ENCODE assay signal across 19 mouse cellular contexts in genomic region chr16:97977277-97977676, GRCm38 (mm10). TPM values are rescaled to one million over a fixed set of nuclear protein-coding genes. Genes with fewer than 3 reads are reported as not detected.
DNase-seq lines count a peak whose midpoint lies in the region; ATAC-seq and TF ChIP-seq lines count a peak whose summit lies in the region.
"Had no signal": no experiment of that assay in that cellular context is flagged by ENCODE, and none has a peak within 500 bp of the region (broad histone marks: within the 10 kb centered on the region; RNA-seq: fewer than 3 reads in every experiment).

No protein-coding gene starts in this region.

- 26% methylated on average over 1 of the region's 1 CpGs for WGBS in liver, embryonic 15.5 days (ENCODE audit: insufficient replicate concordance)
- 92% methylated on average over 1 of the region's 1 CpGs for WGBS in midbrain, embryonic 15.5 days
- WGBS in midbrain, postnatal 0 days, result 64% methylated on average over 1 of the region's 1 CpGs

- H3K36me3 ChIP-seq in liver, embryonic 15.5 days (replicated peaks), result no peaks in the 10 kb centered on the region
- H3K36me3 ChIP-seq in midbrain, embryonic 15.5 days (replicated peaks), result no peaks in the 10 kb centered on the region
- no peaks in the 10 kb centered on the region for H3K36me3 ChIP-seq in midbrain, postnatal 0 days (ENCODE audit: insufficient read depth, low read length)
- H3K36me3 ChIP-seq: embryonic facial prominence, embryonic 12.5 days; heart, embryonic 12.5 days; hindbrain, embryonic 15.5 days had no signal

- no peak overlapping the region for H3K9ac ChIP-seq in liver, embryonic 15.5 days
- no peak overlapping the region for H3K9ac ChIP-seq in midbrain, embryonic 15.5 days
- no peak overlapping the region for H3K9ac ChIP-seq in midbrain, postnatal 0 days (replicated peaks; ENCODE audit: low read length, poor library complexity, severe bottlenecking)
- H3K9ac ChIP-seq: embryonic facial prominence, embryonic 12.5 days; forebrain, embryonic 13.5 days; forebrain, postnatal 0 days; heart, embryonic 12.5 days; hindbrain, embryonic 15.5 days had no signal

- H3K4me1 ChIP-seq in liver, embryonic 15.5 days (replicated peaks), result peaks cover 16% of the 10 kb centered on the region
- H3K4me1 ChIP-seq in midbrain, embryonic 15.5 days, result no peaks in the 10 kb centered on the region
- H3K4me1 ChIP-seq in midbrain, postnatal 0 days (ENCODE audit: insufficient read depth, low read length), result no peaks in the 10 kb centered on the region
- H3K4me1 ChIP-seq: embryonic facial prominence, embryonic 12.5 days; forebrain, embryonic 13.5 days; heart, embryonic 12.5 days; hindbrain, embryonic 15.5 days had no signal

- H3K4me3 ChIP-seq in liver, embryonic 15.5 days (replicated peaks), result no peak overlapping the region
- H3K4me3 ChIP-seq in midbrain, embryonic 15.5 days, result no peak overlapping the region
- no peak overlapping the region for H3K4me3 ChIP-seq in midbrain, postnatal 0 days (ENCODE audit: low read depth, low read length)
- H3K4me3 ChIP-seq: embryonic facial prominence, embryonic 12.5 days; forebrain, embryonic 13.5 days; gastrocnemius, adult 2 months; heart, embryonic 12.5 days; hindbrain, embryonic 15.5 days had no signal

- H3K27ac ChIP-seq in liver, embryonic 15.5 days (replicated peaks), result peak overlapping the region; percentile 41
- H3K27ac ChIP-seq in midbrain, embryonic 15.5 days, result no peak overlapping the region
- no peak overlapping the region for H3K27ac ChIP-seq in midbrain, postnatal 0 days (ENCODE audit: low read depth, low read length)
- H3K27ac ChIP-seq: embryonic facial prominence, embryonic 12.5 days; forebrain, embryonic 13.5 days; gastrocnemius, adult 2 months; hindbrain, embryonic 15.5 days had no signal

- DNase-seq in frontal cortex, adult 2 months (ENCODE audit: extremely low spot score in 1 of 2, low spot score in 1 of 2), result no peak
- DNase-seq in midbrain, postnatal 0 days (ENCODE audit: low spot score), result no peak
- no peak for DNase-seq in lung, postnatal 25 days (ENCODE audit: low spot score)
- DNase-seq: adrenal gland, adult 8-10 months; cerebellum, adult 18-20 months; cerebellum, adult 9-11 months; cerebellum, postnatal 36 days; forebrain, postnatal 0 days; gastrocnemius, adult 2 months; gastrocnemius, postnatal 25 days had no signal

- no peaks in the 10 kb centered on the region for H3K9me3 ChIP-seq in liver, embryonic 15.5 days (replicated peaks)
- no peaks in the 10 kb centered on the region for H3K9me3 ChIP-seq in midbrain, embryonic 15.5 days
- no peaks in the 10 kb centered on the region for H3K9me3 ChIP-seq in midbrain, postnatal 0 days (ENCODE audit: low read length)
- H3K9me3 ChIP-seq: embryonic facial prominence, embryonic 12.5 days; forebrain, embryonic 13.5 days; heart, embryonic 12.5 days; hindbrain, embryonic 15.5 days had no signal

- no peaks in the 10 kb centered on the region for H3K27me3 ChIP-seq in liver, embryonic 15.5 days
- H3K27me3 ChIP-seq in midbrain, embryonic 15.5 days (replicated peaks), result no peaks in the 10 kb centered on the region
- no peaks in the 10 kb centered on the region for H3K27me3 ChIP-seq in midbrain, postnatal 0 days (ENCODE audit: insufficient read depth, low read length)
- H3K27me3 ChIP-seq: embryonic facial prominence, embryonic 12.5 days; forebrain, embryonic 13.5 days; heart, embryonic 12.5 days; hindbrain, embryonic 15.5 days had no signal

- no peak overlapping the region for H3K4me2 ChIP-seq in liver, embryonic 15.5 days
- H3K4me2 ChIP-seq in midbrain, embryonic 15.5 days, result no peak overlapping the region
- H3K4me2 ChIP-seq in midbrain, postnatal 0 days (ENCODE audit: low read depth, low read length, poor library complexity, severe bottlenecking), result no peak overlapping the region
- H3K4me2 ChIP-seq: embryonic facial prominence, embryonic 12.5 days; forebrain, embryonic 13.5 days; heart, embryonic 12.5 days; hindbrain, embryonic 15.5 days had no signal

- no peak for TF ChIP-seq CTCF in midbrain, postnatal 0 days (IDR thresholded peaks at IDR 0.05)

- ATAC-seq in common myeloid progenitor, adult 5-6 weeks (replicated peaks; ENCODE audit: low read depth, poor library complexity, severe bottlenecking), result peak; percentile 81; the same call in 1 of the 2 replicates
- ATAC-seq in hematopoietic stem cell, adult 5-6 weeks (replicated peaks in 1 of 2; ENCODE audit: insufficient read depth in 1 of 2, low FRiP score in 2 of 2, low TSS enrichment in 1 of 2, low read depth in 1 of 2, poor library complexity in 2 of 2, severe bottlenecking in 2 of 2), result peak; percentile 17 to 21; a peak in 2 of 4 replicates
- ATAC-seq in liver, embryonic 15.5 days (ENCODE audit: insufficient read depth), result peak; percentile 86
- ATAC-seq in megakaryocyte progenitor cell, adult 5-6 weeks (replicated peaks; ENCODE audit: poor library complexity), result peak; percentile 97
- ATAC-seq in midbrain, embryonic 15.5 days (replicated peaks), result no peak
- no peak for ATAC-seq in midbrain, postnatal 0 days (ENCODE audit: low FRiP score)
- ATAC-seq: forebrain, embryonic 13.5 days; forebrain, postnatal 0 days had no signal

RNA-seq across cellular contexts. Expression of gene Zbtb21, which starts 14.9 kb away (rescaled TPM):
- 14.7 and 20.9 TPM in 2 replicates for total RNA-seq in common myeloid progenitor, adult 5-6 weeks (2017)
- total RNA-seq in hematopoietic stem cell, adult 5-6 weeks (2017), result 18.4 and 32.8 TPM in 2 replicates
- 3.3 and 3.8 TPM in 2 replicates for polyA plus RNA-seq in liver, embryonic 15.5 days (2015; fragmentation: Nextera tagmentation; extraction: Ambion mirVana)
- total RNA-seq in megakaryocyte progenitor cell, adult 5-6 weeks (2015), result 9.9 and 18.3 TPM in 2 replicates
- total RNA-seq in megakaryocyte progenitor cell, adult 5-6 weeks (2017), result 12.0 and 16.8 TPM in 2 replicates
- polyA plus RNA-seq in midbrain, embryonic 15.5 days (2015; fragmentation: Nextera tagmentation; extraction: Ambion mirVana), result 12.7 and 14.9 TPM in 2 replicates
- 16.3 and 18.2 TPM in 2 replicates for polyA plus RNA-seq in frontal cortex, adult 2 months (2012; rRNA removed)
- 30.5 and 40.9 TPM in 2 replicates for total RNA-seq in midbrain, postnatal 0 days (2014; rRNA removed)
- polyA plus RNA-seq in midbrain, postnatal 0 days (2015; fragmentation: Nextera tagmentation; extraction: Ambion mirVana), result 9.4 and 9.5 TPM in 2 replicates

RNA-seq across cellular contexts. Expression of gene C2cd2, which starts 14.9 kb away (rescaled TPM):
- total RNA-seq in common myeloid progenitor, adult 5-6 weeks (2017), result 20.3 and 29.3 TPM in 2 replicates
- total RNA-seq in hematopoietic stem cell, adult 5-6 weeks (2017), result 14.0 and 25.9 TPM in 2 replicates
- polyA plus RNA-seq in liver, embryonic 15.5 days (2015; fragmentation: Nextera tagmentation; extraction: Ambion mirVana), result 5.5 and 6.0 TPM in 2 replicates
- total RNA-seq in megakaryocyte progenitor cell, adult 5-6 weeks (2015), result 9.8 and 14.1 TPM in 2 replicates
- 17.7 and 21.5 TPM in 2 replicates for total RNA-seq in megakaryocyte progenitor cell, adult 5-6 weeks (2017)
- polyA plus RNA-seq in midbrain, embryonic 15.5 days (2015; fragmentation: Nextera tagmentation; extraction: Ambion mirVana), result 16.1 and 17.8 TPM in 2 replicates
- 9.7 and 10.4 TPM in 2 replicates for polyA plus RNA-seq in frontal cortex, adult 2 months (2012; rRNA removed)
- total RNA-seq in midbrain, postnatal 0 days (2014; rRNA removed), result 22.4 and 27.0 TPM in 2 replicates
- 12.1 and 13.2 TPM in 2 replicates for polyA plus RNA-seq in midbrain, postnatal 0 days (2015; fragmentation: Nextera tagmentation; extraction: Ambion mirVana)

RNA-seq across cellular contexts. Expression of gene B230307C23Rik, which starts 19.8 kb away (rescaled TPM):
- total RNA-seq in common myeloid progenitor, adult 5-6 weeks (2017), result 38.6 and 43.5 TPM in 2 replicates
- 63.9 and 137 TPM in 2 replicates for total RNA-seq in hematopoietic stem cell, adult 5-6 weeks (2017)
- 9.8 and 11.0 TPM in 2 replicates for polyA plus RNA-seq in liver, embryonic 15.5 days (2015; fragmentation: Nextera tagmentation; extraction: Ambion mirVana)
- total RNA-seq in megakaryocyte progenitor cell, adult 5-6 weeks (2015), result 26.8 and 45.0 TPM in 2 replicates
- total RNA-seq in megakaryocyte progenitor cell, adult 5-6 weeks (2017), result 66.4 and 152 TPM in 2 replicates
- 16.9 and 20.9 TPM in 2 replicates for polyA plus RNA-seq in midbrain, embryonic 15.5 days (2015; fragmentation: Nextera tagmentation; extraction: Ambion mirVana)
- 28.8 and 29.6 TPM in 2 replicates for polyA plus RNA-seq in frontal cortex, adult 2 months (2012; rRNA removed)
- total RNA-seq in midbrain, postnatal 0 days (2014; rRNA removed), result 8.4 and 14.8 TPM in 2 replicates
- 15.7 and 17.3 TPM in 2 replicates for polyA plus RNA-seq in midbrain, postnatal 0 days (2015; fragmentation: Nextera tagmentation; extraction: Ambion mirVana)

Comparison
In these comparisons a context has a peak if more than half of its experiments do, and no peak if none do; other contexts are left out.
1. ATAC-seq: peak in common myeloid progenitor, adult 5-6 weeks (single experiment), hematopoietic stem cell, adult 5-6 weeks (2 of 2), liver, embryonic 15.5 days (single experiment) and megakaryocyte progenitor cell, adult 5-6 weeks (single experiment); none in midbrain, embryonic 15.5 days (single experiment) and midbrain, postnatal 0 days (single experiment).